Mouse (Mus musculus): ENCODE measurements around the gene Ssbp2. TPM values are rescaled to one million over a fixed set of nuclear protein-coding genes. Genes with fewer than 3 reads are reported as not detected.

The Ssbp2 gene
- total and polyA plus RNA-seq, 3 experiments, result 12.6 to 38.4 TPM; not detected in 1

- TF ChIP-seq USF1 (IDR thresholded peaks at IDR 0.05; ENCODE audit: low read depth, low read length), result no peak
- TF ChIP-seq E2F4 (IDR thresholded peaks at IDR 0.05; ENCODE audit: borderline replicate concordance, low read depth, low read length), result no peak
Observed at GRCm38 (mm10) chr13:91509467-91509866, 49.4 kb downstream of the Ssbp2 start (continued).

GRCm38 (mm10) chr13:91514979-91515378 lies 54.9 kb downstream of the Ssbp2 start:
- no peak for TF ChIP-seq USF2 (IDR thresholded peaks at IDR 0.05; ENCODE audit: borderline replicate concordance in 1 of 2, insufficient read depth in 1 of 2, low read depth in 1 of 2, low read length in 2 of 2)
- TF ChIP-seq MAZ (IDR thresholded peaks at IDR 0.05; ENCODE audit: low read depth, low read length), result no peak
- TF ChIP-seq MXI1 (IDR thresholded peaks at IDR 0.05; ENCODE audit: low read depth, low read length), result no peak
- no peak for TF ChIP-seq MYC (IDR thresholded peaks at IDR 0.05; ENCODE audit: low read depth, low read length)
- no peak for TF ChIP-seq BHLHE40 (IDR thresholded peaks at IDR 0.05; ENCODE audit: borderline replicate concordance, low read depth, low read length)
- H3K79me2 ChIP-seq (ENCODE audit: control insufficient read depth, insufficient read depth, low read length, poor library complexity), result peaks cover 12% of the 10 kb centered on the region; the same call in 1 of the 2 replicates
- no peaks in the 10 kb centered on the region for H3K27me3 ChIP-seq (ENCODE audit: control insufficient read depth in 1 of 2, insufficient read depth in 2 of 2, low read length in 2 of 2)
- no peak overlapping the region for H3K9ac ChIP-seq (ENCODE audit: control insufficient read depth, low read depth, low read length, poor library complexity, severe bottlenecking)
- H3K36me3 ChIP-seq (ENCODE audit: control insufficient read depth in 1 of 2, insufficient read depth in 2 of 2, low read length in 2 of 2), result peaks cover 0 to 7% of the 10 kb centered on the region in 2 experiments; a peak in 2 of 4 replicates
- DNase-seq (ENCODE audit: low read depth, low spot score), result no peak
- H3K4me3 ChIP-seq (ENCODE audit: control insufficient read depth in 1 of 2, insufficient read depth in 1 of 2, low read depth in 2 of 2, low read length in 2 of 2), result no peak overlapping the region
- H3K27ac ChIP-seq (ENCODE audit: control insufficient read depth, low read depth, low read length), result no peak overlapping the region
- no peaks in the 10 kb centered on the region for H3K9me3 ChIP-seq (replicated peaks; ENCODE audit: insufficient read depth, low read length)
- peaks cover 3% of the 10 kb centered on the region in 2 experiments for H3K4me1 ChIP-seq (ENCODE audit: control insufficient read depth in 1 of 2, insufficient read depth in 2 of 2, low read length in 2 of 2)

GRCm38 (mm10) chr13:91520073-91520750 lies 60.1 kb downstream of the Ssbp2 start:
- Histone ChIP-seq H3K27ac (ENCODE audit: control insufficient read depth, low read depth, low read length) (no peak overlapping the region), H3K4me3 (ENCODE audit: control insufficient read depth in 1 of 2, insufficient read depth in 1 of 2, low read depth in 2 of 2, low read length in 2 of 2) (no peak overlapping the region)

GRCm38 (mm10) chr13:91520968-91521367 lies 60.9 kb downstream of the Ssbp2 start:
- Histone ChIP-seq H3K27ac (ENCODE audit: control insufficient read depth, low read depth, low read length) (no peak overlapping the region), H3K9me3 (replicated peaks; ENCODE audit: insufficient read depth, low read length) (no peaks in the 10 kb centered on the region), H3K4me3 (ENCODE audit: control insufficient read depth in 1 of 2, insufficient read depth in 1 of 2, low read depth in 2 of 2, low read length in 2 of 2) (no peak overlapping the region), H3K4me1 (ENCODE audit: control insufficient read depth in 1 of 2, insufficient read depth in 2 of 2, low read length in 2 of 2) (peaks cover 3 to 6% of the 10 kb centered on the region in 2 experiments; a peak in 3 of 4 replicates), H3K36me3 (ENCODE audit: control insufficient read depth in 1 of 2, insufficient read depth in 2 of 2, low read length in 2 of 2) (peaks cover 0 to 10% of the 10 kb centered on the region in 2 experiments; a peak in 2 of 4 replicates), H3K9ac (ENCODE audit: control insufficient read depth, low read depth, low read length, poor library complexity, severe bottlenecking) (no peak overlapping the region), H3K79me2 (ENCODE audit: control insufficient read depth, insufficient read depth, low read length, poor library complexity) (no peaks in the 10 kb centered on the region; the same call in 1 of the 2 replicates), H3K27me3 (ENCODE audit: control insufficient read depth in 1 of 2, insufficient read depth in 2 of 2, low read length in 2 of 2) (no peaks in the 10 kb centered on the region)
- no peak for TF ChIP-seq MYB (IDR thresholded peaks at IDR 0.05; ENCODE audit: low read depth, low read length)
- no peak for DNase-seq (ENCODE audit: low read depth, low spot score)

More at GRCm38 (mm10) chr13:91520073-91520750, 60.1 kb downstream of the Ssbp2 start:
- no peak overlapping the region for H3K9ac ChIP-seq (ENCODE audit: control insufficient read depth, low read depth, low read length, poor library complexity, severe bottlenecking)
- no peaks in the 10 kb centered on the region for H3K9me3 ChIP-seq (replicated peaks; ENCODE audit: insufficient read depth, low read length)
- no peaks in the 10 kb centered on the region for H3K27me3 ChIP-seq (ENCODE audit: control insufficient read depth in 1 of 2, insufficient read depth in 2 of 2, low read length in 2 of 2)
- peaks cover 0 to 10% of the 10 kb centered on the region in 2 experiments; a peak in 2 of 4 replicates for H3K36me3 ChIP-seq (ENCODE audit: control insufficient read depth in 1 of 2, insufficient read depth in 2 of 2, low read length in 2 of 2)
- peaks cover 3 to 6% of the 10 kb centered on the region in 2 experiments; a peak in 3 of 4 replicates for H3K4me1 ChIP-seq (ENCODE audit: control insufficient read depth in 1 of 2, insufficient read depth in 2 of 2, low read length in 2 of 2)
- peak; percentile 33 for DNase-seq (ENCODE audit: low read depth, low spot score)
- no peaks in the 10 kb centered on the region; the same call in 1 of the 2 replicates for H3K79me2 ChIP-seq (ENCODE audit: control insufficient read depth, insufficient read depth, low read length, poor library complexity)
- TF ChIP-seq ZNF384 (IDR thresholded peaks at IDR 0.05; ENCODE audit: low read depth, low read length) (no peak), TBP (IDR thresholded peaks at IDR 0.05; ENCODE audit: low read depth, low read length) (no peak), MAZ (IDR thresholded peaks at IDR 0.05; ENCODE audit: low read depth, low read length) (no peak), E2F4 (IDR thresholded peaks at IDR 0.05; ENCODE audit: borderline replicate concordance, low read depth, low read length) (no peak)

Measured in MEL (cell line).